Mouse (Mus musculus): ENCODE data around the gene Nr2e1.

GRCm38 (mm10) chr10:42631754-42632452 lies 48.5 kb upstream of the Nr2e1 start:
- TF ChIP-seq CTCF (conservative IDR thresholded peaks at IDR 0.05; ENCODE audit: low read length), result no peak
- no peak for TF ChIP-seq NANOG (IDR thresholded peaks at IDR 0.05; ENCODE audit: borderline replicate concordance, low read length)
